Mouse (Mus musculus): ENCODE data around the gene Mettl18. TPM values are rescaled to one million over a fixed set of nuclear protein-coding genes. Genes with fewer than 3 reads are reported as not detected.
A peak's percentile ranks its signal among the peaks of the same experiment; 100 is the strongest.

The Mettl18 gene
- 3.0 and 3.5 TPM in 2 replicates for polyA plus RNA-seq (2012; rRNA removed)

DNA sequence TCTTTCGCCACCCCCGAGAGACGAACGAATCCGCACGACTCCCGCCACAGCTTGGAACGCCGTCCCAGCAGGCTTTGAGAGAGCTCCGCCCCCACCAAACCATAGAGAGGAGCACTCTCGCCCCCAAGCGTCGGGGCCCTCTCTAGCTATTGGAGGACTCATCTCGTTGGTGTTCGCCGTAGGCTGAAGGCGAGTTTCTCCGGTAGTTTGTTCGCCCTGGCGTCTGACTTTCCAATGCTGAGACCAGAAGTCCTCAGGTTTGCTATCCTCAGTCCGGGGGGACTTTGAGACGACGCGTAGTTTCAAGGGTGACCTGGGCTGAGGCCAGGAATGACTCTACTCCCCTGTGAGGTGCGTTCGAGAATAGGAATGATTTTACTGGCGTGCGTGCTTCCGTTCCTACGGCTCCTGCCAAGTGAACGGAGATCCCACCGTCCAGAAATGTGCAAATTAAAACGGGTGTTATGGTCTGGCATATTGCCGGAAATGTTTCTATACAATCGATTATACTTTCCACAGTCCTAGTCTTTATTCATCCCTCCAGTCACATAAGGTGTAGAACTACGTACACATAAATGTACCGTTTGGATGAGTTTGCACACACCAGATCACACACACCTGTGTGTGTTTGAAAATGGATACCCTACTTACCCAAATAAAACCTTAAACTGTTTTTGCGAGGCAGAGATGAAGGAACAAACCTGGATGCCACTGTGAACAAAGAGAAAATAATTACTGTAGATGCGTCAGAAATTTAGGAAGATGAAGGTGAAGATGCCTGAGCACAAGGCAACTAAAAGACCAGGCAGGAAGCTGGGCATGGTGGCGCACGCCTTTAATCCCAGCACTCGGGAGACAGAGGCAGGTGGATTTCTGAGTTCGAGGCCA, at the start of gene Mettl18, which contains the start of gene BC055324:
TSS of gene Mettl18 (plus strand) at position 169 of the 888 bp plus-strand sequence.
TSS of gene BC055324 (minus strand) at position 76 of the 888 bp plus-strand sequence.
- peak; percentile 98 for DNase-seq (ENCODE audit: low read depth)
- TF ChIP-seq CTCF (IDR thresholded peaks at IDR 0.05; ENCODE audit: borderline replicate concordance, extremely low read depth, insufficient read depth, insufficient read length) (no peak), POLR2A (IDR thresholded peaks at IDR 0.05; ENCODE audit: borderline replicate concordance, extremely low read depth, insufficient read depth, insufficient read length, poor library complexity, severe bottlenecking) (peak; percentile 33; the same call in 1 of the 2 replicates)

DNA sequence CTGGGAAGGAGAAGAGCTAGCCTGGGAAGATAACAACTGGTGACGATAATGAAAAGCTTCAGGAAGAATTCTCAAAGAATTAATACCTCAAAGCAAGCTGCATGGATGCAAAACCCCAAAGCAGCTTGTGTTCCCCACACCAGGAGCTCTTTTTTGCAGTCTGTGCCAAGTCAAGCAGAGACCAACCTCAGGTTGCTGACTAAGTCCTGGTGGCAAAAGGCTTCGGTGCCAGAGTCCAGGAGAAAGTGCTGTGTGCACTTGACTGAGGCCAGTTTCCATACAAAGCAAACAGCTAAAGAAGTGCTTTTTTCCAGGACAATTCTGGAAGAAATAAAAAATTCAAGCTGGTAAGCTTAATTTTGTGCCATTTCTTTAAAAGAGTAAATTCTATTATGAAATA, 41.3 kb upstream of the Mettl18 start:
- TF ChIP-seq POLR2A (IDR thresholded peaks at IDR 0.05; ENCODE audit: borderline replicate concordance, extremely low read depth, insufficient read depth, insufficient read length, poor library complexity, severe bottlenecking) (no peak), CTCF (IDR thresholded peaks at IDR 0.05; ENCODE audit: borderline replicate concordance, extremely low read depth, insufficient read depth, insufficient read length) (no peak)

DNA sequence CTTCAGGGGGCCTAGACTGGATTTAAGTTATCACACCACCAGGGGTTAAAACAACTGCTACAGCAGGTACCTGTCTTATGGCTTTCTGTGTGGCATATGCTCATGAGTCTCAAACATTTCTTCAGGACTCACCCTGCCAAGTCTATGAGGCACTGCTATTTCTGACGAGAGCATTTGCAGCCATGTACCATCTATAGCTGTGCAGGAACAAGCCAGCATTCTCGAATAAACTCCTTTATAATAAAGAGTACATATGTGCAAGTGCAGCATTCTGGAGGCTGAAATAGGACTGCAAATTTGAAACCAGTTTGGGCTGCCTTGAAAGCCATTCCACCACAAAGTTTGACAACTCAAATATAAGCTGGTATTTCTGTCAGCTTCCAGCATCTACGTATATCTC, 36.7 kb upstream of the Mettl18 start:
- DNase-seq (ENCODE audit: low read depth): no peak
- no peak for TF ChIP-seq POLR2A (IDR thresholded peaks at IDR 0.05; ENCODE audit: borderline replicate concordance, extremely low read depth, insufficient read depth, insufficient read length, poor library complexity, severe bottlenecking)
- TF ChIP-seq CTCF (IDR thresholded peaks at IDR 0.05; ENCODE audit: borderline replicate concordance, extremely low read depth, insufficient read depth, insufficient read length): no peak

More for the DNA sequence above, 41.3 kb upstream of the Mettl18 start:
- no peak for DNase-seq (ENCODE audit: low read depth)

GRCm38 (mm10) chr1:163964008-163964689, 30.5 kb upstream of the Mettl18 start:
- DNase-seq (ENCODE audit: low read depth): no peak

GRCm38 (mm10) chr1:163974471-163974870, 20.2 kb upstream of the Mettl18 start:
- TF ChIP-seq CTCF (IDR thresholded peaks at IDR 0.05; ENCODE audit: borderline replicate concordance, extremely low read depth, insufficient read depth, insufficient read length) (no peak), POLR2A (IDR thresholded peaks at IDR 0.05; ENCODE audit: borderline replicate concordance, extremely low read depth, insufficient read depth, insufficient read length, poor library complexity, severe bottlenecking) (no peak)

More at GRCm38 (mm10) chr1:163964008-163964689, 30.5 kb upstream of the Mettl18 start:
- TF ChIP-seq CTCF (IDR thresholded peaks at IDR 0.05; ENCODE audit: borderline replicate concordance, extremely low read depth, insufficient read depth, insufficient read length) (no peak), POLR2A (IDR thresholded peaks at IDR 0.05; ENCODE audit: borderline replicate concordance, extremely low read depth, insufficient read depth, insufficient read length, poor library complexity, severe bottlenecking) (no peak)

DNA sequence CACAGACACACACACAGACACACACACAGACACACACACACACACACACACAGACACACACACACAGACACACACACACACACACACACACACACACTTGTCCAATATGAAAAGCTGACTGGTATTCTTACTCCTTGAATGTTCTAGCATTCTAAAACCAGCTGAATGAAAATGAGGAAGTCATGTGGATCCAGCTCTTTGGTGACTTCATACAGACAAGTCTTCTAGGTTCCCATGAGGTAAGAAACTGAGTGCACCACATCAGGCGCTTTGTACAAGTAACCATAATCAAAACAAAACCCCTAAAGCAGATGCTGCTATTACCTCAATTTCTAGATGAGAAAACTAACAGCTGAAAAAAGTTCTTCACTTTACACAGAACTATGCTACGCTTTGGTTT, 19.6 kb upstream of the Mettl18 start:
- TF ChIP-seq CTCF (IDR thresholded peaks at IDR 0.05; ENCODE audit: borderline replicate concordance, extremely low read depth, insufficient read depth, insufficient read length) (no peak), POLR2A (IDR thresholded peaks at IDR 0.05; ENCODE audit: borderline replicate concordance, extremely low read depth, insufficient read depth, insufficient read length, poor library complexity, severe bottlenecking) (no peak)

More at GRCm38 (mm10) chr1:163974471-163974870, 20.2 kb upstream of the Mettl18 start:
- DNase-seq (ENCODE audit: low read depth): no peak

GRCm38 (mm10) chr1:163976515-163976914, 18.2 kb upstream of the Mettl18 start:
- TF ChIP-seq CTCF (IDR thresholded peaks at IDR 0.05; ENCODE audit: borderline replicate concordance, extremely low read depth, insufficient read depth, insufficient read length): no peak
- TF ChIP-seq POLR2A (IDR thresholded peaks at IDR 0.05; ENCODE audit: borderline replicate concordance, extremely low read depth, insufficient read depth, insufficient read length, poor library complexity, severe bottlenecking): no peak
- no peak for DNase-seq (ENCODE audit: low read depth)

More for the DNA sequence above, 19.6 kb upstream of the Mettl18 start:
- no peak for DNase-seq (ENCODE audit: low read depth)

- TF ChIP-seq POLR2A (IDR thresholded peaks at IDR 0.05; ENCODE audit: borderline replicate concordance, extremely low read depth, insufficient read depth, insufficient read length, poor library complexity, severe bottlenecking): no peak
- no peak for TF ChIP-seq CTCF (IDR thresholded peaks at IDR 0.05; ENCODE audit: borderline replicate concordance, extremely low read depth, insufficient read depth, insufficient read length)
Measured at GRCm38 (mm10) chr1:163992371-163992770, 2.3 kb upstream of the Mettl18 start.

GRCm38 (mm10) chr1:163994173-163994720, 442 bp upstream of the Mettl18 start:
- no peak for TF ChIP-seq CTCF (IDR thresholded peaks at IDR 0.05; ENCODE audit: borderline replicate concordance, extremely low read depth, insufficient read depth, insufficient read length)
- TF ChIP-seq POLR2A (IDR thresholded peaks at IDR 0.05; ENCODE audit: borderline replicate concordance, extremely low read depth, insufficient read depth, insufficient read length, poor library complexity, severe bottlenecking): no peak
- DNase-seq (ENCODE audit: low read depth): no peak

More at GRCm38 (mm10) chr1:163992371-163992770, 2.3 kb upstream of the Mettl18 start:
- no peak for DNase-seq (ENCODE audit: low read depth)

GRCm38 (mm10) chr1:163995609-163995913, 872 bp downstream of the Mettl18 start:
- TF ChIP-seq CTCF (IDR thresholded peaks at IDR 0.05; ENCODE audit: borderline replicate concordance, extremely low read depth, insufficient read depth, insufficient read length) (no peak), POLR2A (IDR thresholded peaks at IDR 0.05; ENCODE audit: borderline replicate concordance, extremely low read depth, insufficient read depth, insufficient read length, poor library complexity, severe bottlenecking) (no peak)
- no peak for DNase-seq (ENCODE audit: low read depth)
